Mouse (Mus musculus) testis, adult 10 weeks (tissue): ENCODE measurements around the gene Gm9913. TPM values are rescaled to one million over a fixed set of nuclear protein-coding genes. Genes with fewer than 3 reads are reported as not detected.

Source experiments
- polyA plus RNA-seq: library from polyadenylated mRNA; stranded (reverse); fragments of 350-450 nt; fragmentation: Illumina TruSeq; extraction: RNeasy Lipid Tissue Mini Kit (QIAGEN cat#74804); gene quantifications from one replicate; pipeline ENCODE4 v1.2.3, GENCODE M21; 2014; ENCODE audit warnings: low read depth, low replicate concordance

The Gm9913 gene
- not detected for polyA plus RNA-seq

GRCm38 (mm10) chr2:125505006-125505745 is at the start of gene Gm9913:
Gene Gm9913, plus strand, starts transcription at chr2:125505089.

GRCm38 (mm10) chr2:125507893-125508292 is 3.0 kb downstream of the Gm9913 start, which contains the start of gene Fbn1:
Gene Fbn1, minus strand, starts transcription at chr2:125507993.

Other genes with a start within 250 kb of the Gm9913 start
- gene Fbn1, start 2.9 kb downstream of the Gm9913 start, polyA plus RNA-seq: 1.4 TPM
- gene Cep152, start 120.0 kb downstream of the Gm9913 start, polyA plus RNA-seq: 3.0 TPM
- 46.0 TPM for gene Eid1, start 168.0 kb downstream of the Gm9913 start, polyA plus RNA-seq
- gene Shc4, start 219.1 kb downstream of the Gm9913 start, polyA plus RNA-seq: 17.8 TPM